ENCODE assay signal across 10 mouse cellular contexts in genomic region chr14:31431789-31432330, GRCm38 (mm10). TPM values are rescaled to one million over a fixed set of nuclear protein-coding genes. Genes with fewer than 3 reads are reported as not detected.
DNase-seq lines count a peak whose midpoint lies in the region; ATAC-seq and TF ChIP-seq lines count a peak whose summit lies in the region.
"Had no signal": no experiment of that assay in that cellular context is flagged by ENCODE, and none has a peak within 500 bp of the region (broad histone marks: within the 10 kb centered on the region; RNA-seq: fewer than 3 reads in every experiment).

No protein-coding gene starts in this region.

- 62% methylated on average over 3 of the region's 3 CpGs for WGBS in lung, postnatal 0 days
- 16% methylated on average over 3 of the region's 3 CpGs for WGBS in liver, embryonic 16.5 days (ENCODE audit: insufficient replicate concordance)
- 81% methylated on average over 3 of the region's 3 CpGs for WGBS in forebrain, embryonic 14.5 days
- 99% methylated on average over 3 of the region's 3 CpGs for WGBS in forebrain, embryonic 16.5 days

- TF ChIP-seq EP300 in lung, postnatal 0 days (IDR thresholded peaks at IDR 0.05), result peak; percentile 87

- no peak for TF ChIP-seq CTCF in lung, postnatal 0 days (IDR thresholded peaks at IDR 0.05)

- DNase-seq in cerebellum, adult 8-10 months, result peak; percentile 11
- no peak for DNase-seq in cerebellum, adult 11-12 months
- DNase-seq in lung, postnatal 0 days (ENCODE audit: low spot score), result peak; percentile 33
- no peak for DNase-seq in lung, postnatal 14 days
- peak; percentile 45 for DNase-seq in kidney, adult 18-20 months
- DNase-seq in forebrain, embryonic 14.5 days (ENCODE audit: low spot score), result no peak

- peaks cover 21% of the 10 kb centered on the region; the same call in 1 of the 2 replicates for H3K4me1 ChIP-seq in lung, postnatal 0 days (ENCODE audit: insufficient read depth, low read depth, low read length)
- peaks cover 31% of the 10 kb centered on the region for H3K4me1 ChIP-seq in liver, embryonic 16.5 days (ENCODE audit: control insufficient read depth, low read depth, low read length)
- peaks cover 8% of the 10 kb centered on the region; the same call in 1 of the 2 replicates for H3K4me1 ChIP-seq in forebrain, embryonic 14.5 days (ENCODE audit: control insufficient read depth, insufficient read depth, low read length)
- peaks cover 40% of the 10 kb centered on the region for H3K4me1 ChIP-seq in forebrain, embryonic 16.5 days (replicated peaks; ENCODE audit: control insufficient read depth, insufficient read depth, low read length)

- H3K4me3 ChIP-seq in lung, postnatal 0 days (ENCODE audit: low read depth, low read length), result no peak overlapping the region
- H3K4me3 ChIP-seq in liver, embryonic 16.5 days (ENCODE audit: low read depth, low read length), result peak overlapping the region; percentile 34
- no peak overlapping the region for H3K4me3 ChIP-seq in forebrain, embryonic 14.5 days (ENCODE audit: low read depth, low read length)
- H3K4me3 ChIP-seq in forebrain, embryonic 16.5 days (replicated peaks; ENCODE audit: low read length), result no peak overlapping the region
- H3K4me3 ChIP-seq: hindbrain, embryonic 12.5 days; midbrain, embryonic 10.5 days had no signal

- no peaks in the 10 kb centered on the region for H3K36me3 ChIP-seq in lung, postnatal 0 days (ENCODE audit: insufficient read depth, low read length)
- H3K36me3 ChIP-seq in liver, embryonic 16.5 days (ENCODE audit: control insufficient read depth, insufficient read depth), result no peaks in the 10 kb centered on the region; the same call in 1 of the 2 replicates
- peaks cover 15% of the 10 kb centered on the region for H3K36me3 ChIP-seq in forebrain, embryonic 14.5 days (ENCODE audit: control insufficient read depth, insufficient read depth, low read length)
- H3K36me3 ChIP-seq in forebrain, embryonic 16.5 days (ENCODE audit: control insufficient read depth, insufficient read depth), result peaks cover 3% of the 10 kb centered on the region

- H3K27me3 ChIP-seq in lung, postnatal 0 days (replicated peaks; ENCODE audit: insufficient read depth, low read length), result peaks cover 11% of the 10 kb centered on the region; the same call in 1 of the 2 replicates
- peaks cover 14% of the 10 kb centered on the region for H3K27me3 ChIP-seq in liver, embryonic 16.5 days (ENCODE audit: control insufficient read depth, insufficient read depth, low read depth, low read length)
- H3K27me3 ChIP-seq in forebrain, embryonic 14.5 days (replicated peaks; ENCODE audit: control insufficient read depth, insufficient read depth, low read length), result no peaks in the 10 kb centered on the region
- no peaks in the 10 kb centered on the region for H3K27me3 ChIP-seq in forebrain, embryonic 16.5 days (replicated peaks; ENCODE audit: control insufficient read depth, insufficient read depth, low read length)

- H3K9ac ChIP-seq in lung, postnatal 0 days (replicated peaks; ENCODE audit: low read depth), result no peak overlapping the region
- H3K9ac ChIP-seq in liver, embryonic 16.5 days (ENCODE audit: low read depth, low read length), result no peak overlapping the region
- H3K9ac ChIP-seq in forebrain, embryonic 14.5 days (ENCODE audit: low read length), result no peak overlapping the region
- no peak overlapping the region for H3K9ac ChIP-seq in forebrain, embryonic 16.5 days (replicated peaks; ENCODE audit: low read depth, low read length)
- H3K9ac ChIP-seq: hindbrain, embryonic 12.5 days had no signal

- peak overlapping the region; percentile 60; the same call in 1 of the 2 replicates for H3K27ac ChIP-seq in lung, postnatal 0 days (ENCODE audit: low read length)
- 0 out of 2 replicates have a peak overlapping the region, but pooled peaks have one; percentile 42 for H3K27ac ChIP-seq in liver, embryonic 16.5 days (ENCODE audit: low read length)
- H3K27ac ChIP-seq in forebrain, embryonic 14.5 days (ENCODE audit: low read depth, low read length), result no peak overlapping the region
- H3K27ac ChIP-seq in forebrain, embryonic 16.5 days (ENCODE audit: low read length), result no peak overlapping the region
- H3K27ac ChIP-seq: hindbrain, embryonic 12.5 days; midbrain, embryonic 10.5 days had no signal

- no peak for ATAC-seq in lung, postnatal 0 days
- no peak for ATAC-seq in liver, embryonic 16.5 days (ENCODE audit: low read depth)
- no peak for ATAC-seq in forebrain, embryonic 14.5 days
- no peak for ATAC-seq in forebrain, embryonic 16.5 days

- no peaks in the 10 kb centered on the region for H3K9me3 ChIP-seq in lung, postnatal 0 days (ENCODE audit: low read length)
- H3K9me3 ChIP-seq in liver, embryonic 16.5 days (replicated peaks; ENCODE audit: control insufficient read depth, low read length), result no peaks in the 10 kb centered on the region
- H3K9me3 ChIP-seq in forebrain, embryonic 14.5 days (replicated peaks; ENCODE audit: control insufficient read depth, low read length), result no peaks in the 10 kb centered on the region
- H3K9me3 ChIP-seq in forebrain, embryonic 16.5 days (ENCODE audit: control insufficient read depth, low read length), result no peaks in the 10 kb centered on the region
- H3K9me3 ChIP-seq: hindbrain, embryonic 12.5 days; midbrain, embryonic 10.5 days had no signal

- H3K4me2 ChIP-seq in lung, postnatal 0 days (replicated peaks; ENCODE audit: low read depth, low read length), result no peak overlapping the region; the same call in 1 of the 2 replicates
- peak overlapping the region; percentile 76 for H3K4me2 ChIP-seq in liver, embryonic 16.5 days (ENCODE audit: low read depth, low read length)
- no peak overlapping the region for H3K4me2 ChIP-seq in forebrain, embryonic 14.5 days (ENCODE audit: low read length)
- H3K4me2 ChIP-seq in forebrain, embryonic 16.5 days (ENCODE audit: low read length), result no peak overlapping the region
- H3K4me2 ChIP-seq: hindbrain, embryonic 12.5 days had no signal

RNA-seq across cellular contexts. Expression of gene Sh3bp5, which starts 4.0 kb away (rescaled TPM):
- polyA plus RNA-seq in lung, postnatal 0 days (2015; fragmentation: Nextera tagmentation; extraction: Ambion mirVana), result 37.9 and 38.4 TPM in 2 replicates
- 19.3 and 22.1 TPM in 2 replicates for polyA plus RNA-seq in liver, embryonic 16.5 days (2015; fragmentation: Nextera tagmentation; extraction: Ambion mirVana)
- 33.9 and 44.8 TPM in 2 replicates for polyA plus RNA-seq in forebrain, embryonic 14.5 days (2014; fragmentation: Nextera tagmentation; extraction: Ambion mirVana)
- polyA plus RNA-seq in forebrain, embryonic 16.5 days (2015; fragmentation: Nextera tagmentation; extraction: Ambion mirVana), result 120 and 128 TPM in 2 replicates

Comparison
In these comparisons a context has a peak if more than half of its experiments do, and no peak if none do; other contexts are left out.
1. DNase-seq: peak in cerebellum, adult 8-10 months (single experiment), lung, postnatal 0 days (single experiment) and kidney, adult 18-20 months (single experiment); none in cerebellum, adult 11-12 months (single experiment), lung, postnatal 14 days (single experiment) and forebrain, embryonic 14.5 days (single experiment).
2. H3K27ac ChIP-seq: peak in lung, postnatal 0 days (single experiment) and liver, embryonic 16.5 days (single experiment); none in forebrain, embryonic 14.5 days (single experiment) and forebrain, embryonic 16.5 days (single experiment).